Mouse (Mus musculus) induced T-regulatory cell, adult 2 months (primary cell): ENCODE data around the gene Irf1.
A peak's percentile ranks its signal among the peaks of the same experiment; 100 is the strongest.

Experiments used
- DNase-seq: peaks from one replicate; pipeline ENCODE4 v3.0.0-alpha.2; 2012; ENCODE audit warnings: low read depth

Irf1 gene

DNA sequence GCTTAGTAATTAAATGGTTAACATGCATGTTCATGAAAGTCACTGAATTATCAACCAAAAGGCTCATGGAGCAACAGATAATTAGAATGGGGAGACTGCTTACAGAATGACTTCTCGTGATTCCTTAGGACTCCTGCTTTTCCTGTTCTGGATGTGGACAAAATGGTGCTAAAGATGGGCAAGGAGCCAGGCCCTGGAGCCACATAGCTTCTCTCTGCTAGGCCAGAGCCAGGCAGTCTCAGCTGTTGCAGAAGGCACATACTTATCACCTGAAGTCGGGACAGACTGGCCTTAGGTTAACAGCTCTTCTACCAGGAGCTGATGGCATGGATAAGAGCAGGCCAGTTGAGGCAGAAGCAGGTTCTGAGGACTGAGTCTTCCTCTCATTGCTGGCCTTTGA, 40.9 kb downstream of the Irf1 start:
- no peak for DNase-seq

- DNase-seq, result peak; percentile 37
Measured at GRCm38 (mm10) chr11:53811312-53811711, 41.5 kb downstream of the Irf1 start.

- DNase-seq, result no peak
Measured at GRCm38 (mm10) chr11:53813001-53813868, 43.4 kb downstream of the Irf1 start.

GRCm38 (mm10) chr11:53814810-53815209, 45.0 kb downstream of the Irf1 start:
- DNase-seq, result no peak

- no peak for DNase-seq
Measured at GRCm38 (mm10) chr11:53816841-53817375, 47.1 kb downstream of the Irf1 start.

DNA sequence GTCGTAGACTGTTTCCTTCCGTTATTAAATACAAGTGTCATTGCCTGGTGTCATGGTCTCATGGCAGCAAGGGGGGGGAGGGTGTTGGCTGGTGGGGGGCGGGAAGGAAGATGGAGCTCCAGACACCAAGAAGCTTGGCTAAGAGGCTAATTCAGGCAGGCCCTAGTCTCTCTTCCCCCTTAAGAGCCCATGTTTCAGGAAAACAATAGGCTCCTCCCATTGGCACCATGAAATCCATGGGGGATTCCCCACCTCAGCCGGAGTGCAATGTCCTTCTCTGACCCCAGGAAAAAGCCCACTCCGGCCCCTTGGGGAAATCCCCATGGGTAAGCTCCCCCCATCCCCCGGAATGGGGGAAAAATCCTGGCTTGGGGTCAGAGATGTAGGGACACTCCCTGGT, 49.0 kb downstream of the Irf1 start:
- DNase-seq, result peak; percentile 34

DNA sequence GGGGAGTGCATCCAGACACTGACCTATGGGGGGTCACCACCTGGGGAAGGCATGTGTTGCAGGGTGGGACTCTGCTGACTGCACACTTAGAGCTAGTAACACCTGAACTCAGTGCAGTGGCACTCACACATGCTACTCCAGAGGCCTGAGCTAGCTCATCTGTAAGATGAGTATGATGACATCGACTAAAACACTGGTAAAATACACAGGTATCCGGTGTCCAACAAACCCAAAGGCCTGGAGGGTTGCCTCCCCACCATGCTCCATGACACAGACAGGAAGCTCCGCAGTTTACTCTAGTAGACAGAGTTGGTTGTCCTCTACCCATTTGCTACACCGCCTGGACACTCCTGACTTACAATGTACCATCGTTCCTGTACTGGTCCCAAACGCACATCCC, 49.7 kb downstream of the Irf1 start:
- no peak for DNase-seq

- DNase-seq, result peak; percentile 47
Measured at GRCm38 (mm10) chr11:53820516-53821170, 50.8 kb downstream of the Irf1 start.

DNA sequence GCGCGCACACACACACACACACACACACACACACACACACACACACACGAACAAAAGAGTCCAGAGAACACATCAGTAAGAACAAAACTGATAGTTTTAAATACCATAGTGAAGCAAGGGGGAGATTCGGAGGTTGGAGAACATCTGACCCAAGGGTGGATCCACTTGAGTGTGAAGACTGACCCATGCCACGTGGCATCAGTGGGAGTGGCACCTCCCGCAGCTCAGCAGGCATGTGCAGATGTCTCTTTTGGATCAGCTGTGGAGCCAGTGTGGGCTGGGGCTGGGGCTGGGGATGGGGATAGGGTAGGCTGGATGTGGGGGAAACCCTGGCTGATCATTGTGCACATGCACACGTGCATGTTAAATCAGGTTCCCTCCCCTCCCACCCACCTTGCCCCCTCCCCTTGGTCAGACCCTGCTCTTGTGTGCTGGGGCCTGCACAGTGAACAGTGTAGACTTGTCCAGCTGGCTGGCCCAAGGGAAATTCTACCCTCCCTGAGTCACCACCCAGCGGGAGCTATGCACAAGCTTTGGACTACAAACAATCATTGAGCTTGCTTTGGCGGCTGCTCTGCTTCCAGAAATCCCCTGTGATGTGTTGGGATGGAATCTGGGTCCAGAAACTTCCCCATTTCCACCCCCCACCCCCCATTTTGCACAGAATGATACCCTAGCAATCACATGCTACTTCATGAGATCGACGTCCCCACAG, 51.6 kb downstream of the Irf1 start:
- no peak for DNase-seq

- DNase-seq, result no peak
Measured at GRCm38 (mm10) chr11:53821945-53822338, 52.1 kb downstream of the Irf1 start.

GRCm38 (mm10) chr11:53825409-53825808, 55.6 kb downstream of the Irf1 start:
- no peak for DNase-seq
